Mouse (Mus musculus) C2C12 (cell line): Measurements from ENCODE around the gene Gpc6.

ENCODE experiments used
- CEBPB ChIP-seq: IDR thresholded peaks from one replicate; pipeline ENCODE4 v1.6.1; 2011; ENCODE audit warnings: low read depth, mild to moderate bottlenecking, control low read depth, moderate library complexity
- CTCF ChIP-seq: IDR thresholded peaks from one replicate; pipeline ENCODE4 v1.5.1; 2011; ENCODE audit not compliant: control insufficient read depth, insufficient read depth, insufficient read length
- FOSL1 ChIP-seq: IDR thresholded peaks from one replicate; pipeline ENCODE4 v1.8.0; 2011; ENCODE audit warnings: mild to moderate bottlenecking, low read length; ENCODE audit not compliant: poor library complexity, insufficient read depth, severe bottlenecking
- MAX ChIP-seq: IDR thresholded peaks from one replicate; pipeline ENCODE4 v1.6.1; 2011; ENCODE audit warnings: mild to moderate bottlenecking, control low read depth
- MYOD1 ChIP-seq: IDR thresholded peaks from one replicate; pipeline ENCODE4 v1.6.1; 2011; ENCODE audit warnings: low read depth; ENCODE audit not compliant: control insufficient read depth, insufficient read length
- MYOG ChIP-seq: IDR thresholded peaks from one replicate; pipeline ENCODE4 v1.6.1; 2011; ENCODE audit not compliant: control insufficient read depth, insufficient read length; ENCODE audit errors: extremely low read depth
- USF1 ChIP-seq: IDR thresholded peaks from one replicate; pipeline ENCODE4 v1.6.1; 2011; ENCODE audit warnings: low read depth, mild to moderate bottlenecking, control low read depth, moderate library complexity

- no peak for TF ChIP-seq CTCF
- TF ChIP-seq FOSL1: no peak
- TF ChIP-seq USF1: no peak
- TF ChIP-seq MAX: no peak
- no peak for TF ChIP-seq MYOG
- TF ChIP-seq CEBPB: no peak
- no peak for TF ChIP-seq MYOD1
These were observed 226.5 kb downstream of the Gpc6 start for GRCm38 (mm10) chr14:117151621-117152020.
